Mouse (Mus musculus) brain, adult 2 months (tissue): Measurements from ENCODE around the gene Gm10306.

Source experiments
- DNase-seq: peaks from one replicate; pipeline ENCODE4 v3.0.0; 2011; ENCODE audit warnings: low read depth, low spot score

Gene Gm10306

GRCm38 (mm10) chr4:94605591-94605990 lies 49.2 kb downstream of the Gm10306 start:
- DNase-seq, result no peak
